Mouse (Mus musculus) small intestine, adult 2 months (tissue): ENCODE data around the gene 4930507D05Rik. TPM values are rescaled to one million over a fixed set of nuclear protein-coding genes. Genes with fewer than 3 reads are reported as not detected.
"Not testable (repeated sequence)": the region's sequence is repeated elsewhere in the genome, so short reads cannot be mapped to it uniquely, and the experiment has no call there.

Source experiments
- H3K27ac ChIP-seq: fragments of 200-500 bp; 2 replicates; pipeline ENCODE4 v1.5.1; 2012; ENCODE audit warnings: low read depth, low read length, control low read depth, inconsistent platforms; ENCODE audit not compliant: insufficient read depth
- H3K27me3 ChIP-seq: fragments of 200-500 bp; 2 replicates; pipeline ENCODE4 v1.6.1; 2012; ENCODE audit warnings: mild to moderate bottlenecking, moderate library complexity, low read length, inconsistent platforms; ENCODE audit not compliant: control insufficient read depth, insufficient read depth
- H3K36me3 ChIP-seq: fragments of 200-500 bp; 2 replicates; pipeline ENCODE4 v1.6.1; 2012; ENCODE audit warnings: mild to moderate bottlenecking, low read length, control low read depth, inconsistent platforms; ENCODE audit not compliant: control insufficient read depth, insufficient read depth
- H3K4me1 ChIP-seq: fragments of 200-500 bp; 2 replicates; pipeline ENCODE4 v1.6.1; 2012; ENCODE audit warnings: low read length, inconsistent platforms, mixed read lengths; ENCODE audit not compliant: control insufficient read depth, insufficient read depth, insufficient read length
- H3K4me3 ChIP-seq: fragments of 200-500 bp; 2 replicates; pipeline ENCODE4 v1.5.1; 2012; ENCODE audit warnings: low read depth, mild to moderate bottlenecking, control low read depth, inconsistent platforms, low read length, moderate library complexity
- CTCF ChIP-seq: fragments of 200-500 bp; IDR thresholded peaks from 2 replicates; pipeline ENCODE4 v1.5.1; 2012; ENCODE audit warnings: low read depth, mild to moderate bottlenecking, control low read depth, inconsistent platforms, low read length, moderate library complexity, mixed read lengths; ENCODE audit not compliant: insufficient replicate concordance, insufficient read length; ENCODE audit errors: extremely low read depth
- POLR2A ChIP-seq: fragments of 200-500 bp; IDR thresholded peaks from 2 replicates; pipeline ENCODE4 v1.6.1; 2012; ENCODE audit warnings: low read depth, mild to moderate bottlenecking, control low read depth, inconsistent platforms, low read length, moderate library complexity
- WGBS: fragments of 180-500 bp; shearing (Covaris S2); methylation state at CpG from one replicate; pipeline ENCODE4 v1.1.7; 2018; 5-methylcytosine and 5-hydroxymethylcytosine counted together
- polyA plus RNA-seq: library from polyadenylated mRNA; depleted of rRNA; stranded (reverse); fragments of >200 nt; gene quantifications from 2 replicates; pipeline ENCODE4 v1.2.3, GENCODE M21; 2012

The 4930507D05Rik gene
- polyA plus RNA-seq, 1 experiment = not detected

DNA sequence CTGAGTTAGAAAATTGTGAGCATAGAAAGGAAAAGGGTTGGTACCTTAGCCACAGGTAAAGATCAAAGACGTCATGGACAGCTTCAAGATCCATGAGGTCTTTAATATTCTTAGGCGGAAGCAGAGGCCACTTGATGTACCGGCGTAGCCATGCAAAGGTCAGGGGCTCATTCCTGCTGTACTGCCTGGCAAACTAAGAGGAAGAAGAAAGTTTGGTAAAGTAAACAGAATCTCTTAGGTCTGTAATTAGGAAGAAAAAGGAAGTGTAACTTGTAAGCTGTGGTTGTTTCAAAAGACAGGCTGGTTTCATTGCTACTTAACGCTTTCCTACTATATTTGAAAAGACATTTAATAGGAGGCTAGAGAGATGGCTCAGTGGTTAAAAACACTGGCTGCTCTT, 18.9 kb upstream of the 4930507D05Rik start:
- TF ChIP-seq POLR2A (no peak), CTCF (no peak)
- H3K36me3 ChIP-seq = peaks cover 59% of the 10 kb centered on the region
- no peak overlapping the region for H3K27ac ChIP-seq
- no peak overlapping the region for H3K4me3 ChIP-seq
- H3K27me3 ChIP-seq = no peaks in the 10 kb centered on the region
- 89% methylated on average over 5 of the region's 5 CpGs for WGBS
- H3K4me1 ChIP-seq = peaks cover 3% of the 10 kb centered on the region; the same call in 1 of the 2 replicates

- Histone ChIP-seq H3K27me3 (no peaks in the 10 kb centered on the region), H3K27ac (peak overlapping the region; percentile 85), H3K4me1 (no peaks in the 10 kb centered on the region; the same call in 1 of the 2 replicates), H3K4me3 (peak overlapping the region; percentile 99), H3K36me3 (peaks cover 23% of the 10 kb centered on the region)
- 29% methylated on average over 18 of the region's 18 CpGs for WGBS
- TF ChIP-seq CTCF (no peak), POLR2A (no peak)
These were observed 971 bp downstream of the 4930507D05Rik start for GRCm38 (mm10) chr10:62450280-62450640.

DNA sequence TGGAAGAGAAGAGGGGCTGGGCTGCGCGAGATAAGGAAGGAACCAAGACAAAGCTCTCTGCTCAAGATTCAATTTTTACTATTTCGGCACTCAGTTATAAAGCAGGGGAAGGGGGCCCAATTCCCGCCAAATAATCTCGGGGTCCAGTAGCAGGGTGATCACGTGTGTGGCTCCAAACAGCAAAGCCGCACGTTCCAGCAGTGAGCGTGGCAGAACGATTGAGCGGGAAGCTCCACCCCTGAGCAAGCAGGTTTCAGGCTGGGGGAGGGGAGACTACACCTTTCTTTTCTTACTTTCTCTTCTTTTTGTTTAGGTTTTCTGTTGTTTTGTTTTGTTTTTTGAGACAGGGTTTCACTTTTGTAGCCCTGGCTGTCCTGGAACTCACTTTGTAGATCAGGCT, 2.7 kb downstream of the 4930507D05Rik start:
- not testable (repeated sequence) for H3K4me3 ChIP-seq, H3K27ac ChIP-seq, H3K4me1 ChIP-seq, H3K27me3 ChIP-seq
- H3K36me3 ChIP-seq = peaks cover 21% of the 10 kb centered on the region
- WGBS = 62% methylated on average over 11 of the region's 11 CpGs

GRCm38 (mm10) chr10:62461321-62461720, 12.0 kb downstream of the 4930507D05Rik start:
- H3K4me1 ChIP-seq = no peaks in the 10 kb centered on the region
- no peaks in the 10 kb centered on the region for H3K27me3 ChIP-seq
- TF ChIP-seq CTCF = no peak
- TF ChIP-seq POLR2A = no peak
- H3K4me3 ChIP-seq = no peak overlapping the region
- H3K36me3 ChIP-seq = peaks cover 48% of the 10 kb centered on the region
- no peak overlapping the region for H3K27ac ChIP-seq

GRCm38 (mm10) chr10:62469736-62470135, 20.4 kb downstream of the 4930507D05Rik start:
- Histone ChIP-seq H3K36me3 (peaks cover 29% of the 10 kb centered on the region), H3K27ac (no peak overlapping the region), H3K27me3 (no peaks in the 10 kb centered on the region), H3K4me1 (no peaks in the 10 kb centered on the region), H3K4me3 (no peak overlapping the region)
- WGBS = 92% methylated on average over 4 of the region's 4 CpGs
- TF ChIP-seq POLR2A (no peak), CTCF (no peak)

- Histone ChIP-seq H3K4me3 (no peak overlapping the region), H3K27ac (no peak overlapping the region), H3K27me3 (no peaks in the 10 kb centered on the region), H3K4me1 (no peaks in the 10 kb centered on the region), H3K36me3 (peaks cover 29% of the 10 kb centered on the region)
- TF ChIP-seq POLR2A = no peak
- TF ChIP-seq CTCF = no peak
- 75% methylated on average over 5 of the region's 5 CpGs for WGBS
These were observed 21.8 kb downstream of the 4930507D05Rik start for GRCm38 (mm10) chr10:62471105-62471504.

DNA sequence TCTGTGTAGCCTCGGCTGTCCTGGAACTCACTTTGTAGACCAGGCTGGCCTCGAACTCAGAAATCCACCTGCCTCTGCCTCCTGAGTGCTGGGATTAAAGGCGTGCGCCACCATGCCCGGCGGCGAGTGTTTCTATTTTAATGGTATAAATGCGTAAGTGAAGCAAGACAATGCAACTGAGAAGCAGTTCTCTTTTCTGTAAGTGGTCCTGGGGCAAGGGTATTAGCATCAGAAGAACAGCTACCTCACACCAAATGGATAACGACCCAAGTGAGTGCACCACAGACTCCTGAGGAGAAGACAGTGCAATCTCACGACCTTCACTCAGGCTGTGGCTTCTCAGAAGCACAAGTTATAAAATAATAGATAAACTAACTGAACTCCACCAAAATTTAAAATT, 25.7 kb downstream of the 4930507D05Rik start:
- TF ChIP-seq POLR2A (no peak), CTCF (no peak)
- Histone ChIP-seq H3K27me3 (no peaks in the 10 kb centered on the region), H3K36me3 (peaks cover 23% of the 10 kb centered on the region), H3K4me3 (no peak overlapping the region), H3K27ac (no peak overlapping the region), H3K4me1 (no peaks in the 10 kb centered on the region; the same call in 1 of the 2 replicates)
- WGBS = 92% methylated on average over 10 of the region's 10 CpGs

GRCm38 (mm10) chr10:62476980-62477379, 27.7 kb downstream of the 4930507D05Rik start:
- Histone ChIP-seq H3K4me3 (no peak overlapping the region), H3K36me3 (peaks cover 19% of the 10 kb centered on the region), H3K27me3 (no peaks in the 10 kb centered on the region), H3K4me1 (no peaks in the 10 kb centered on the region; the same call in 1 of the 2 replicates), H3K27ac (no peak overlapping the region)
- 47% methylated on average over 2 of the region's 2 CpGs for WGBS
- no peak for TF ChIP-seq POLR2A
- no peak for TF ChIP-seq CTCF
